In genomic region chr7:142087069-142087652, GRCm38 (mm10) we compare ENCODE assay signal across 19 mouse cellular contexts. TPM values are rescaled to one million over a fixed set of nuclear protein-coding genes. Genes with fewer than 3 reads are reported as not detected.
DNase-seq lines count a peak whose midpoint lies in the region; ATAC-seq and TF ChIP-seq lines count a peak whose summit lies in the region.
"Had no signal": no experiment of that assay in that cellular context is flagged by ENCODE, and none has a peak within 500 bp of the region (broad histone marks: within the 10 kb centered on the region; RNA-seq: fewer than 3 reads in every experiment).

No protein-coding gene starts in this region.

- peaks cover 44% of the 10 kb centered on the region for H3K36me3 ChIP-seq in forebrain, embryonic 10.5 days (replicated peaks)
- peaks cover 25% of the 10 kb centered on the region for H3K36me3 ChIP-seq in forebrain, embryonic 16.5 days (ENCODE audit: control insufficient read depth, insufficient read depth)
- H3K36me3 ChIP-seq in stomach, embryonic 14.5 days (ENCODE audit: control insufficient read depth, insufficient read depth, low read length): no peaks in the 10 kb centered on the region
- no peaks in the 10 kb centered on the region; the same call in 1 of the 2 replicates for H3K36me3 ChIP-seq in stomach, postnatal 0 days (ENCODE audit: control insufficient read depth, insufficient read depth, low read length)
- H3K36me3 ChIP-seq in liver, embryonic 16.5 days (ENCODE audit: control insufficient read depth, insufficient read depth): peaks cover 7% of the 10 kb centered on the region; the same call in 1 of the 2 replicates
- H3K36me3 ChIP-seq: embryonic facial prominence, embryonic 12.5 days; limb, embryonic 12.5 days had no signal

- WGBS in forebrain, embryonic 10.5 days: 95% methylated on average over 1 of the region's 1 CpGs
- WGBS in forebrain, embryonic 16.5 days: 77% methylated on average over 1 of the region's 1 CpGs
- 83% methylated on average over 1 of the region's 1 CpGs for WGBS in stomach, embryonic 14.5 days
- 80% methylated on average over 1 of the region's 1 CpGs for WGBS in stomach, postnatal 0 days
- WGBS in liver, embryonic 16.5 days (ENCODE audit: insufficient replicate concordance): 50% methylated on average over 1 of the region's 1 CpGs

- no peak for TF ChIP-seq EP300 in stomach, postnatal 0 days (optimal IDR thresholded peaks at IDR 0.05)

- no peaks in the 10 kb centered on the region for H3K9me3 ChIP-seq in forebrain, embryonic 10.5 days
- H3K9me3 ChIP-seq in forebrain, embryonic 16.5 days (ENCODE audit: control insufficient read depth, low read length): no peaks in the 10 kb centered on the region
- H3K9me3 ChIP-seq in stomach, embryonic 14.5 days (ENCODE audit: control insufficient read depth, low read depth, low read length): no peaks in the 10 kb centered on the region
- no peaks in the 10 kb centered on the region for H3K9me3 ChIP-seq in stomach, postnatal 0 days (ENCODE audit: control insufficient read depth, low read length)
- H3K9me3 ChIP-seq in liver, embryonic 16.5 days (replicated peaks; ENCODE audit: control insufficient read depth, low read length): no peaks in the 10 kb centered on the region
- H3K9me3 ChIP-seq: embryonic facial prominence, embryonic 12.5 days; limb, embryonic 12.5 days; neural tube, embryonic 12.5 days had no signal

- H3K27me3 ChIP-seq in forebrain, embryonic 10.5 days (ENCODE audit: poor library complexity, severe bottlenecking): peaks cover 98% of the 10 kb centered on the region
- H3K27me3 ChIP-seq in forebrain, embryonic 16.5 days (replicated peaks; ENCODE audit: control insufficient read depth, insufficient read depth, low read length): no peaks in the 10 kb centered on the region
- H3K27me3 ChIP-seq in stomach, embryonic 14.5 days (ENCODE audit: control insufficient read depth, insufficient read depth, low read length): peaks cover 11% of the 10 kb centered on the region
- peaks cover 4% of the 10 kb centered on the region; the same call in 1 of the 2 replicates for H3K27me3 ChIP-seq in stomach, postnatal 0 days (ENCODE audit: control insufficient read depth, insufficient read depth, low read length)
- H3K27me3 ChIP-seq in liver, embryonic 16.5 days (ENCODE audit: control insufficient read depth, insufficient read depth, low read depth, low read length): peaks cover 34% of the 10 kb centered on the region

- H3K4me3 ChIP-seq in forebrain, embryonic 10.5 days: no peak overlapping the region
- H3K4me3 ChIP-seq in forebrain, embryonic 16.5 days (replicated peaks; ENCODE audit: low read length): no peak overlapping the region
- H3K4me3 ChIP-seq in stomach, embryonic 14.5 days (ENCODE audit: low read depth, low read length): no peak overlapping the region
- H3K4me3 ChIP-seq in stomach, postnatal 0 days (ENCODE audit: low read depth, low read length): no peak overlapping the region
- H3K4me3 ChIP-seq in liver, embryonic 16.5 days (ENCODE audit: low read depth, low read length): peak overlapping the region; percentile 20
- H3K4me3 ChIP-seq: embryonic facial prominence, embryonic 12.5 days; limb, embryonic 12.5 days; neural tube, embryonic 12.5 days had no signal

- no peak for DNase-seq in forebrain, embryonic 10.5 days (ENCODE audit: extremely low spot score, low spot score)
- no peak for DNase-seq in stomach, postnatal 0 days (ENCODE audit: low spot score)
- no peak for DNase-seq in adrenal gland, postnatal 4 days (ENCODE audit: low spot score in 2 of 2)
- no peak for DNase-seq in kidney, adult 11 months
- no peak for DNase-seq in gastrocnemius, adult 8-10 months (ENCODE audit: low spot score in 2 of 2)
- DNase-seq: adrenal gland, postnatal 36 days; cerebellum, adult 2 months; heart, postnatal 10 days; kidney, postnatal 36 days; retina, postnatal 1 day had no signal

- no peak for TF ChIP-seq CTCF in stomach, postnatal 0 days (IDR thresholded peaks at IDR 0.05; ENCODE audit: low read depth)

- H3K9ac ChIP-seq in forebrain, embryonic 16.5 days (replicated peaks; ENCODE audit: low read depth, low read length): no peak overlapping the region
- H3K9ac ChIP-seq in stomach, embryonic 14.5 days (replicated peaks; ENCODE audit: low read depth, low read length): no peak overlapping the region
- H3K9ac ChIP-seq in stomach, postnatal 0 days (ENCODE audit: low read length): no peak overlapping the region
- peak overlapping the region; percentile 62 for H3K9ac ChIP-seq in liver, embryonic 16.5 days (ENCODE audit: low read depth, low read length)
- H3K9ac ChIP-seq: embryonic facial prominence, embryonic 12.5 days; limb, embryonic 12.5 days had no signal

- peak overlapping the region; percentile 56; the same call in 1 of the 2 replicates for H3K27ac ChIP-seq in forebrain, embryonic 10.5 days
- H3K27ac ChIP-seq in forebrain, embryonic 16.5 days (ENCODE audit: low read length): no peak overlapping the region
- H3K27ac ChIP-seq in stomach, embryonic 14.5 days (ENCODE audit: low read length): no peak overlapping the region
- H3K27ac ChIP-seq in stomach, postnatal 0 days (replicated peaks): no peak overlapping the region
- H3K27ac ChIP-seq in liver, embryonic 16.5 days (ENCODE audit: low read length): peak overlapping the region; percentile 96
- H3K27ac ChIP-seq: embryonic facial prominence, embryonic 12.5 days; limb, embryonic 12.5 days; neural tube, embryonic 12.5 days had no signal

- no peak overlapping the region for H3K4me2 ChIP-seq in forebrain, embryonic 16.5 days (ENCODE audit: low read length)
- no peak overlapping the region for H3K4me2 ChIP-seq in stomach, embryonic 14.5 days (replicated peaks; ENCODE audit: low read depth, low read length)
- H3K4me2 ChIP-seq in stomach, postnatal 0 days (replicated peaks; ENCODE audit: low read depth): no peak overlapping the region
- H3K4me2 ChIP-seq in liver, embryonic 16.5 days (ENCODE audit: low read depth, low read length): peak overlapping the region; percentile 66
- H3K4me2 ChIP-seq: embryonic facial prominence, embryonic 12.5 days; limb, embryonic 12.5 days; neural tube, embryonic 12.5 days had no signal

- ATAC-seq in forebrain, embryonic 16.5 days: no peak
- ATAC-seq in stomach, embryonic 14.5 days (ENCODE audit: insufficient number of reproducible peaks, insufficient read depth, low FRiP score, low read depth): peak; percentile 53; the same call in 1 of the 2 replicates
- ATAC-seq in stomach, postnatal 0 days (ENCODE audit: low FRiP score, low TSS enrichment): no peak
- peak; percentile 98 for ATAC-seq in liver, embryonic 16.5 days (ENCODE audit: low read depth)
- ATAC-seq: forebrain, embryonic 14.5 days; midbrain, embryonic 16.5 days had no signal

- peaks cover 66% of the 10 kb centered on the region for H3K4me1 ChIP-seq in forebrain, embryonic 10.5 days
- peaks cover 58% of the 10 kb centered on the region for H3K4me1 ChIP-seq in forebrain, embryonic 16.5 days (replicated peaks; ENCODE audit: control insufficient read depth, insufficient read depth, low read length)
- H3K4me1 ChIP-seq in stomach, embryonic 14.5 days (ENCODE audit: control insufficient read depth, insufficient read depth, low read length): peaks cover 15% of the 10 kb centered on the region; the same call in 1 of the 2 replicates
- H3K4me1 ChIP-seq in stomach, postnatal 0 days (replicated peaks; ENCODE audit: control insufficient read depth, insufficient read depth): peaks cover 3% of the 10 kb centered on the region; the same call in 1 of the 2 replicates
- peaks cover 64% of the 10 kb centered on the region for H3K4me1 ChIP-seq in liver, embryonic 16.5 days (ENCODE audit: control insufficient read depth, low read depth, low read length)

RNA-seq across cellular contexts. Expression of gene Dusp8, which starts 8.5 kb away (rescaled TPM):
- 3.6 and 7.3 TPM in 2 replicates for polyA plus RNA-seq in forebrain, embryonic 10.5 days (2016; fragmentation: Nextera tagmentation; extraction: Ambion mirVana)
- 84.9 and 98.7 TPM in 2 replicates for polyA plus RNA-seq in forebrain, embryonic 16.5 days (2015; fragmentation: Nextera tagmentation; extraction: Ambion mirVana)
- 5.2 and 6.4 TPM in 2 replicates for polyA plus RNA-seq in stomach, embryonic 14.5 days (2014; fragmentation: Nextera tagmentation; extraction: Ambion mirVana)
- 3.6 and 5.6 TPM in 2 replicates for polyA plus RNA-seq in stomach, postnatal 0 days (2015; fragmentation: Nextera tagmentation; extraction: Ambion mirVana)
- 2.8 TPM in 2 replicates for polyA plus RNA-seq in liver, embryonic 16.5 days (2015; fragmentation: Nextera tagmentation; extraction: Ambion mirVana)
- total RNA-seq in adrenal gland, postnatal 4 days (2021): 1 to 10 TPM; 9.2 to 9.3 TPM
- total RNA-seq in gastrocnemius, adult 8-10 months (2022): 10 to 100 TPM; 20.5 to 33.4 (median 27.6) TPM

RNA-seq across cellular contexts. Expression of gene Mob2, which starts 26.3 kb away (rescaled TPM):
- 60.9 and 65.7 TPM in 2 replicates for polyA plus RNA-seq in forebrain, embryonic 10.5 days (2016; fragmentation: Nextera tagmentation; extraction: Ambion mirVana)
- polyA plus RNA-seq in forebrain, embryonic 16.5 days (2015; fragmentation: Nextera tagmentation; extraction: Ambion mirVana): 53.2 and 54.2 TPM in 2 replicates
- 66.8 and 68.2 TPM in 2 replicates for polyA plus RNA-seq in stomach, embryonic 14.5 days (2014; fragmentation: Nextera tagmentation; extraction: Ambion mirVana)
- 61.5 and 65.8 TPM in 2 replicates for polyA plus RNA-seq in stomach, postnatal 0 days (2015; fragmentation: Nextera tagmentation; extraction: Ambion mirVana)
- 58.9 and 60.7 TPM in 2 replicates for polyA plus RNA-seq in liver, embryonic 16.5 days (2015; fragmentation: Nextera tagmentation; extraction: Ambion mirVana)
- 10 to 100 TPM; 50.1 to 52.1 TPM for total RNA-seq in adrenal gland, postnatal 4 days (2021)
- total RNA-seq in gastrocnemius, adult 8-10 months (2022): 10 to 100 TPM; 53.3 to 58.5 (median 55.9) TPM

RNA-seq across cellular contexts. Expression of gene Gm45618, which starts 33.4 kb away (rescaled TPM):
- polyA plus RNA-seq in forebrain, embryonic 10.5 days (2016; fragmentation: Nextera tagmentation; extraction: Ambion mirVana): 0.38 TPM in 1 of 2 replicates, not detected in the other
- 0.34 TPM in 1 of 2 replicates, not detected in the other for polyA plus RNA-seq in forebrain, embryonic 16.5 days (2015; fragmentation: Nextera tagmentation; extraction: Ambion mirVana)
- not detected in 2 replicates for polyA plus RNA-seq in stomach, embryonic 14.5 days (2014; fragmentation: Nextera tagmentation; extraction: Ambion mirVana)
- not detected in 2 replicates for polyA plus RNA-seq in stomach, postnatal 0 days (2015; fragmentation: Nextera tagmentation; extraction: Ambion mirVana)
- polyA plus RNA-seq in liver, embryonic 16.5 days (2015; fragmentation: Nextera tagmentation; extraction: Ambion mirVana): not detected in 2 replicates
- total RNA-seq in adrenal gland, postnatal 4 days (2021): not detected
- total RNA-seq in gastrocnemius, adult 8-10 months (2022): not detected
- total RNA-seq: adrenal gland, postnatal 36 days; gastrocnemius, postnatal 4 days; heart, postnatal 10 days had no signal
- polyA plus RNA-seq: cerebellum, adult 2 months; embryonic facial prominence, embryonic 12.5 days; forebrain, embryonic 14.5 days; limb, embryonic 12.5 days; neural tube, embryonic 12.5 days had no signal

RNA-seq across cellular contexts. Expression of gene Gm39115, which starts 48.7 kb away (rescaled TPM):
- polyA plus RNA-seq in forebrain, embryonic 10.5 days (2016; fragmentation: Nextera tagmentation; extraction: Ambion mirVana): not detected in 2 replicates
- not detected in 2 replicates for polyA plus RNA-seq in forebrain, embryonic 16.5 days (2015; fragmentation: Nextera tagmentation; extraction: Ambion mirVana)
- not detected in 2 replicates for polyA plus RNA-seq in stomach, embryonic 14.5 days (2014; fragmentation: Nextera tagmentation; extraction: Ambion mirVana)
- not detected in 2 replicates for polyA plus RNA-seq in stomach, postnatal 0 days (2015; fragmentation: Nextera tagmentation; extraction: Ambion mirVana)
- not detected in 2 replicates for polyA plus RNA-seq in liver, embryonic 16.5 days (2015; fragmentation: Nextera tagmentation; extraction: Ambion mirVana)
- not detected for total RNA-seq in adrenal gland, postnatal 4 days (2021)
- not detected for total RNA-seq in gastrocnemius, adult 8-10 months (2022)
- total RNA-seq: adrenal gland, postnatal 36 days; gastrocnemius, postnatal 4 days; heart, postnatal 10 days had no signal
- polyA plus RNA-seq: cerebellum, adult 2 months; embryonic facial prominence, embryonic 12.5 days; forebrain, embryonic 14.5 days; limb, embryonic 12.5 days; midbrain, embryonic 16.5 days; neural tube, embryonic 12.5 days had no signal

RNA-seq across cellular contexts. Expression of gene Gm45337, which starts 57.2 kb away (rescaled TPM):
- not detected in 2 replicates for polyA plus RNA-seq in forebrain, embryonic 10.5 days (2016; fragmentation: Nextera tagmentation; extraction: Ambion mirVana)
- polyA plus RNA-seq in forebrain, embryonic 16.5 days (2015; fragmentation: Nextera tagmentation; extraction: Ambion mirVana): not detected in 2 replicates
- polyA plus RNA-seq in stomach, embryonic 14.5 days (2014; fragmentation: Nextera tagmentation; extraction: Ambion mirVana): not detected in 2 replicates
- not detected in 2 replicates for polyA plus RNA-seq in stomach, postnatal 0 days (2015; fragmentation: Nextera tagmentation; extraction: Ambion mirVana)
- polyA plus RNA-seq in liver, embryonic 16.5 days (2015; fragmentation: Nextera tagmentation; extraction: Ambion mirVana): not detected in 2 replicates
- total RNA-seq in adrenal gland, postnatal 4 days (2021): not detected
- total RNA-seq in gastrocnemius, adult 8-10 months (2022): not detected
- total RNA-seq: adrenal gland, postnatal 36 days; gastrocnemius, postnatal 4 days; heart, postnatal 10 days had no signal
- polyA plus RNA-seq: cerebellum, adult 2 months; embryonic facial prominence, embryonic 12.5 days; forebrain, embryonic 14.5 days; limb, embryonic 12.5 days; midbrain, embryonic 16.5 days; neural tube, embryonic 12.5 days had no signal

Comparison
In these comparisons a context has a peak if more than half of its experiments do, and no peak if none do; other contexts are left out.
1. H3K27ac ChIP-seq: peak in forebrain, embryonic 10.5 days (single experiment) and liver, embryonic 16.5 days (single experiment); none in forebrain, embryonic 16.5 days (single experiment), stomach, embryonic 14.5 days (single experiment) and stomach, postnatal 0 days (single experiment).
2. ATAC-seq: peak in stomach, embryonic 14.5 days (single experiment) and liver, embryonic 16.5 days (single experiment); none in forebrain, embryonic 16.5 days (single experiment) and stomach, postnatal 0 days (single experiment).
3. RNA of gene Dusp8, which starts 8.5 kb away (polyA plus RNA-seq): 84.9 to 98.7 TPM in forebrain, embryonic 16.5 days; 3.6 to 7.3 TPM in forebrain, embryonic 10.5 days, 5.2 to 6.4 TPM in stomach, embryonic 14.5 days, 3.6 to 5.6 TPM in stomach, postnatal 0 days and 2.8 TPM in liver, embryonic 16.5 days; every median in the first group is over 10 times any median in the second.